Mouse (Mus musculus): ENCODE results near the gene Vmn1r3.
"Not testable (repeated sequence)": the region's sequence is repeated elsewhere in the genome, so short reads cannot be mapped to it uniquely, and the experiment has no call there.

Vmn1r3 gene

DNA sequence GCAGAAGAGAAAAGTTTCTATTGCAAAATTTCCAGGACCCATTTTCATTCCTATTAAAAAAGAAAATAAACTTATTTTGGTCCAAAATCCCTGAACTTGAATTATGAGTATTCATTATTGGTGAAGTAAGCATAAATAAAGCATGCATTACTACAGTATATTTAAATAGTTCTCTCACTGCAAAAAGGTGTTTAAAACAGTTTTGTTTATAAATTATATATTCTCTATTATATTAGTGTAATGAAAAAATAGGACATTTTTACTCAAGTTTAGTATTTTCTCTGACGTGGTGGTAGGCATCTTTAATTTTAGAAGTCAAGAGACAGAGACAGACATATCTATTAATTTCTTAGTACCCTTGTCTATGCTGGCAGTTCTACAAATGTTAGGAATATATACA is at the start of gene Vmn1r3:
Gene Vmn1r3, minus strand, starts transcription at position 101 of the 400 bp plus-strand sequence.
- not testable (repeated sequence) for DNase-seq

DNA sequence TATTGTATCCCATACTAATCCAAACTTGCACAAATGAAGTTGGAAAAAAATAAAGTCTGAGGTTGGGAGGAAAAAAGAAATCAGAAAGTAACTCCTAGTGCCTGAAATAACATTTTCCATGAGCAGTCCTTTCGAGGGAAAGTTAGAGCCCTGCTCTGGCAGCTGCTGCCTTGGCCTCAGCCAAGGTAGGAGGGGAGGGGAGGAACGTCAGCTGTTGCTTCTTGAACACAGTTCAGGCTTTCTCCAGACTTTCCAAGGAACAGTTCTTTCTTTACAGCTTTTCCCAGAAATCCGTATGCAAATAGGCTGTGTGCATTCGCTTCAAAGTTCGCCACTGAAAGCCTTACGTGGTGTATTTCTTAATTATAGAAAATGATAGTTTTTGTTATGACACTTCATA is 46.9 kb upstream of the Vmn1r3 start:
- no peak for DNase-seq

DNA sequence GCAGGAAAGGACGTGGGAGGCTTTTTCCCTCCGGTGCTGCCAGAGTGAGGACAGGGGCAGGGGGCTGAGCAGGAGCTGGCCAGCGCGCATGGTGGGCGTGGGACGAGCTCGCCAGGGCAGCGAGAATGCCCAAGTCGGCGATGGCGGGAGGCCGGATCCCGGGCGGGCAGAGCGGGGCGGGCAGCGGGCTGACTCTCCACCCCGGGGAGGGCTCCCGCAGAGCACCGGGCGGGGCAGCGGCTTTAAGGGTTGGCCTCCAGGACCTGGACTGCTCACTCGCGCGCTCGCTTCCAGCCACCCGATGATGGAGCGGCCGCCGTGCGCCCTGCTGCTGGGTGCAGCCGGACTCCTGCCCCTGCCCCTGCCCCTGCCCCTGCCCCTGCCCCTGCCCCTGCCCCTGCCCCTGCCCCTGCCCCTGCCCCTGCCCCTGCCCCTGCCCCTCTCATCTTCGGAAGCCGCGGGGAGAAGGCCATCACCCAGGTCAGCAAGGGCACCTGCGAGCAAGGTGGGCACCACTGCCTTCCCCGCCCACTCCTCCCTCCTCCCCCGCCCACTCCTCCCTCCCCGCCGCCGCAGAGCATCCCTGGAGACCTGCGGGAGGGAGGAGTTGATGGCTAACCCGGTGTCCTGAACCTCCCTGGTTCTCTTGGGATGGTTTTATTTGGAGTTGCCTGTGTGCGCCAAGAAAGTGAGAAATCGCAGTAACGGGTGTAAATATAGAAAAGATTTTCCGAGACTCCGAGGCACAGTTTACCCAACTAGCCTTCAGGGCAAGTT is 45.9 kb upstream of the Vmn1r3 start:
- DNase-seq = peak; percentile 44

DNA sequence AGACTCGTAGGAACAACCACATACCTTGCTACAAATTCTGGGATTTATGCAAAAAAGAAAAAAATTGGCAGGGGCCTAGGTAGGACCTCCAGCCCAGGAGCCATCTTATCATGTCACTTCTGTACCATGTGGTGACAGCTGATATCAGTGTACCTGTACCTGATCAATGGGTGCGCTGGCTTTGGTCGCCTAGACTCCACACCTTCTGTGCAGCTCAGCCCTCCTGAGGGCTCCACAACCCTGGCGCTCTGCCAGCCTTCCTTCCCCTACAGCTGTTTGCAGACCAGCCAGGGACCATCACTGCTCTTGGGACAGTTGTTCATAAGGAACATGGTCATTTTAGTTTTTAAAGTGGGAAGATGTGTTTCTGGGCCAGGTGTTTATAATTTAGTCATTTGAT is 44.4 kb upstream of the Vmn1r3 start:
- DNase-seq = peak; percentile 28

DNA sequence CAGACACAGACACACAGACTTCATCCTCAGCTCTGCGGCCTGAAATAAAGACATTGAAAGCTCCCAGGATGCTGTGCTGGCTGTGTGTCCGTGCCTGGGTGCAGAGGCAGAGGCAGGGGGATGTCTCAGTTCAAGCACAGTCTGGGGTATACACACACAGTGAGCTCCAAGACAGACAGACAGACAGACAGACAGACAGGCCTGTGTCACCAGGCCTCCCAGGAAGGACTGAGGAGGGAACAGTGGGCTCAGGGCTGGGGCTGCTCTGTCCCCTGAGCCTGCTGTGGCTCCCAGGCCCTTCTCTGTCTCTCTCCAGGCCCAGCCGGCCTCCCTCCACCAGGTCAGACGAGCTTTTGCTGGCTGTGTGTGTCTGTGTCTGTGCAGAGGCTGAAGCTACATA is 43.3 kb upstream of the Vmn1r3 start:
- DNase-seq = no peak

DNA sequence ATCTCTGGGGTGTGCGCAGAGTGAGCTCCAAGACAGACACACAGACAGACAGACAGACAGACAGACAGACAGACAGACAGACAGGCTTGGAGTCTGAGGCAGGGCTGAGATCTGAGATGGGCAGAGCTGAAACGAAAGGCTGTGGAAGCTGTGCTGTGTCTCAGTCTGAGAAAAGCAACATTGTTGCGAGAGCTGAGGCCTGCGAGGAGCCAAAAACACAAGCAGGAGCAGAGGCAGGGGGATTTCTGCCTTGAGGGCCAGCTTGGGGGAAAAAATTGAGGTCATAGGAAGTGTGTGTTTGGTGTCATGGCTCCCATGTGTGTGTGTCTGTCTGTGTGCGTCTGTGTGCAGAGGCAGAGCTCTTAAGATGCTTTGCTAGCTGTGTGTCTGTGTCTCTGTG is 42.6 kb upstream of the Vmn1r3 start:
- DNase-seq = no peak

DNA sequence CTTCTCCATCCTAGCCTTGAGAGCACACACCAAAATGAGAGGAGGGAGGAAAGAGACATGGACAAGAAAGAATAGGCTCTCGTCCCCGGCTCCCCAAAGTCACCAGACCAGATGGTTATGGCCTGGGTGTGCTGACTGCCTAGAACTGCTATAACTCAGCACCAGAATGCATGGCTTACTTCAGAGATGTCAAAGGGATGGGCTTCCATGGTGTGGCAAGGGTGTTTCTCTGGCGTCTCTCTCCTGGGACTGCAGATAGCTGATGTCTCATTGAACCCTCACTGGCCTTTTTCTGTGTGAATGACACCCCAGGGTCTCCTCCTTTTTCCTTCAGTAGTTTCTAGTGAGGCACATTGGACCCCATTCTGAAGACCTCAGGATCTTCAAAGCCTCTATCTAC is 41.3 kb upstream of the Vmn1r3 start:
- DNase-seq = no peak

DNA sequence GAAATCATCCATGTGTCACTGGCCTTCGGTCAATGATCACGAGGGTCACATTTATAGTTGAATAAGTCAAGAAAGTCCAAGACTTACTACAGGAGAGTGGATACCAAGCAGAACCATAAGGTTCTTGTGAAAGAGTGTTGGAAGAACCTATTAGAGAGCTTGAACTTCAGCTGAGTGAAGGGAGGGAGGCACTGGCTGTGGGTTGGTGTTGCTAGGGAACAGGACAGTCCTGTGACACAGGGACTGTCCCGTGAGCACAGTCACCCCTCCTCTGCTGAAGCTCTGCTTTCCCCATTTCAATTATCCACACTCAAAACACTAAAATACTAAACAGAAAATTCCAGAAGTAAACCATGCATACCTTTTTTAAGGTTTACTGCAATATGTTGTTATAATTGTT is 40.3 kb upstream of the Vmn1r3 start:
- DNase-seq = not testable (repeated sequence)

DNA sequence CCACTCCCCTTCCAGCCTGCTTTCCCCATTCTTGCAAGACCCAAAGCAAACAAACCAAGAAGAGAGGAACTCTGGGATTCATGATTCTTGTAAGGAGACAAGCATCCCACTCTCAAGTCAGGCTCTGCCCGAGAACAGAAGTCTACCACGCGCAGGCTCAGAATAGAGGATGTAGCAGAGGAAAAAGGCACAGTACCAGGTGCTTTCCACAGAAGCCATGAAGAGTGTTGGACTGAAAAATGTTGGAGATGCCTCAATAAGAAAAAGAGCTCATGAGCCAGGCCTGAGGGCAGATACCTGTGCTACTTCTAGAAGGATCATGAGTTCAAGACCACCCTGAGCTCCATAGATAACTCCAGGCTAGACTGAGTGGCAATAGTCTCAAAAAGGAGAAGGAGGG is 39.7 kb upstream of the Vmn1r3 start:
- not testable (repeated sequence) for DNase-seq

DNA sequence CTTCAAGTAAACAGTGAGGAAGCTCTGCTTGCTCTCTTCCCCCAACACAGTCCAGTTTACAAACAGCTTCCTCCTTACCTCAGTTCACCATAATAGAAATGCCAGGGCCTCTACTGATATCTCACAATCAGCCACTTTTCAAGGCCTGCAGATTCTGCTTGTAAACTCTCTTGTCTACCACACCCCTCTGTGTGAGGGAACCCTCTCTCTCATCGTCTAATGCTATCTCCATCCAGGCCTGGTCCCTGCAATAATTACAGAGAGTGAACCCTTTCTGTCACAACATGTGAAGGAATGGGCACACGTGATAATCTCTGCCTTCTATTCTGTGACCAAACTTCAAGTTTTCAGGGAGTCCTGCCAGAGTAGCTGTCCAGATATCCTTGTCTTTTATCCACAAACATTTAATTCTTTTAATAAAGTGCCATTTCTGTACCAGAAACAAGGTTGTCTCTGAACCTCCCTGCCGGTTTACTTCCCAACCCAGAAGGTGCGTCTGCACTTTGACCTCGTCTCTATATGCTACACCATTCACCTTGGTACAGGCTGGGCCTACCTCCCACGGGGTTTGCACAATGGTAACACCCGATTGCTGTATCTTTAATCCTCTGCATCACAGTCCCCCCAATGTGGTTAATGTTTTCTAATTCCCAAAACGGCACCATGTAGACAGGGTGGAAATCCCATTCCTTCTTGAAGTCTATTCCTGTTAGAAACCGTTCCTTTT is 38.5 kb upstream of the Vmn1r3 start:
- DNase-seq = not testable (repeated sequence)

DNA sequence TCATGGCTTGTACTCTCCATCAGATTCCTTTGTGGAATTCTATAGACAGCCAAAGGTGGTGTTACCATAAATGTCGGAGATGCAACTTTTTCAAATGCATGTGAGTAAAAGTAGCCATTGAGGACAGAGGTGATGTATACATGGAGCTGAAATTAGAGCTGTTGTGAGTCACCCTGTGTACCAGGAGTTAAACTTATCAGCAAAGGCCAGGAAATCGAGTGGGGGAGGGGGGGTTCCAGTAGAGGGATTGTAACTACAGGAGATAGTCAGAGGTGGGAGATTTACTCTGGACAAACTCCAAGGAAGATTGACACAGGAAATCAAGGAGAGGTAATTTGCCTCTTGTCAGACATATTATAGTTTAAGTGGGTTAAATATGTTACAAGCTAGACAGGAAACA is 31.2 kb upstream of the Vmn1r3 start:
- not testable (repeated sequence) for DNase-seq

DNA sequence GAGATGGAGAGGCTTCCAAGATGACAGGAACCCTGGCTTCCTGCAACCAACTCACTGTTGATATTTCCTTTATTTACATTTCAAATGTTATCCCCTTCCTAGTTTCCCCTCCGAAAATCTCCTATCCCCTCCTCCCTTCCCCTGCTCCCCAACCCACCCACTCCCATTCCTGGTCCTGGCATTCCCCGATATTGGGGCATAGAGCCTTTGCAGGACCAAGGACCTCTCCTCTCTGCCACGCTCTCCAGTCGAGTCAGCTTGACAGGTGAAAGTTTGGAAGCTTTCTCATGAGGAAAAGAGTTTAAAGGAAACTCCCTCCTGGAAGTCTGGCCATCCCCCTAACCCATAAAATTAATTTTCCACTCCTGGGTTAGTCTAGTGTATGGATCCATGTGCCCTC is 28.2 kb upstream of the Vmn1r3 start:
- not testable (repeated sequence) for DNase-seq

DNA sequence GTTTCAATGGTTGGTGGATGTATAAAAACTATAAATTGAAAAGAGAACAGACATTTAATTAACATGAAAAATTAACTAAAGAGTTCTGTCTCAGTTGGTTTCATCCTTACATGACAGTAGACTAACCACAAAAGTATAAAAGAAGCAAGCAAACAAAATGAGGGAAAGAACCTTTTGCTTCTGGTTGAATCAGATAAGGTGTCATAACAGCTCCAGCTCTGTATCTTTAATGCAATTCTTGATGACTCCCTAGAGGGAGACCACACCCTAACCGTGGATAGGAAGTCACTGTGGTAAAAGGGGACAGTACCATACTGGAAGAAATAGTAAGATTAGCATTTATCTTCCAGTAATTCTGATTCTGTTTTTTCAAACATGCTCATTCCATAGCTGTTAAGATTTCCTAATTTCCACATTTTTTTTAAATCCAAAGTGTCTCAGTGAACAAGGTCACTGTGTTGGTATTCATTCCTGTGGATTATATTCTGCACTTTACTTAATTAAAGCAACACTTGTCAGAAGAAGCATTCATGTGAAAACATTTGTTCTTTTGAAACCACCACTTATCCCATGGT is 24.6 kb upstream of the Vmn1r3 start:
- DNase-seq = not testable (repeated sequence)

DNA sequence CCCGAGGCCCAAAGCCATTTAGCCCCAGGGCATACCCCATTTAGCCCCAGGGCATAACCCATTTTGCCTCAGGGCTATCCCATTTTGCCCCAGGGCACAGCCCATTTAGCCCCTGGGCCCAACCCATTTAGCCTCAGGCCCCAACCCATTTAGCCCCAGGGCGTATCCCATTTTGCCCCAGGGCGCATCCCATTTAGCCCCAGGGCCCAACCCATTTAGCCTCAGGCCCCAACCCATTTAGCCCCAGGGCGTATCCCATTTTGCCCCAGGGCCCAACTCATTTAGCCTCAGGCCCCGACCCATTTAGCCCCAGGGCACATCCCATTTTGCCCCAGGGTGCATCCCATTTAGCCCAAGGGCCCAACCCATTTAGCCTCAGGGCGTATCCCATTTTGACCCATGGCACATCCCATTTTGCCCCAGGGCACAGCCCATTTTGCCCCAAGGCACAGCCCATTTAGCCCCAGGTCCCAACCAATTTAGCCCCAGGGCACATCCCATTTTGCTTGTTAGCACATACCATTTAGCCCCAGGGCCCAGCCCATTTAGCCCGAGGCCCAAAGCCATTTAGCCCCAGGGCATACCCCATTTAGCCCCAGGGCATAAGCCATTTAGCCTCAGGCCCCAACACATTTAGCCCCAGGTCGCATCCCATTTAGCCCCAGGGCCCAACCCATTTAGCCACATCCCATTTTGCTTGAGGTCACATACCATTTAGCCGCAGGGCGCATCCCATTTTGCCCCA is 8.2 kb downstream of the Vmn1r3 start:
- not testable (repeated sequence) for DNase-seq

DNA sequence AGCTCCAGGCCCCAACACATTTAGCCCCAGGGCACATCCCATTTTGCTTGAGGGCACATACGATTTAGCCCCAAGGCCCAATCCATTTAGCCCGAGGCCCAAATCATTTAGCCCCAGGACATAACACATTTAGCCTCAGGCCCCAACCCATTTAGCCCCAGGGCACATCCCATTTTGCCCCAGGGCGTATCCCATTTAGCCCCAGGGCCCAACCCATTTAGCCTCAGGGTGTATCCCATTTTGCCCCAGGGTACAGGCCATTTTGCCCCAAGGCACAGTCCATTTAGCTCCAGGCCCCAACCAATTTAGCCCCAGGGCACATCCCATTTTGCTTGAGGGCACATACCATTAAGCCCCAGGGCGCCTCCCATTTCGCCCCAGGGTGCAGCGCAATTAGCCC is 9.0 kb downstream of the Vmn1r3 start:
- DNase-seq = not testable (repeated sequence)

DNA sequence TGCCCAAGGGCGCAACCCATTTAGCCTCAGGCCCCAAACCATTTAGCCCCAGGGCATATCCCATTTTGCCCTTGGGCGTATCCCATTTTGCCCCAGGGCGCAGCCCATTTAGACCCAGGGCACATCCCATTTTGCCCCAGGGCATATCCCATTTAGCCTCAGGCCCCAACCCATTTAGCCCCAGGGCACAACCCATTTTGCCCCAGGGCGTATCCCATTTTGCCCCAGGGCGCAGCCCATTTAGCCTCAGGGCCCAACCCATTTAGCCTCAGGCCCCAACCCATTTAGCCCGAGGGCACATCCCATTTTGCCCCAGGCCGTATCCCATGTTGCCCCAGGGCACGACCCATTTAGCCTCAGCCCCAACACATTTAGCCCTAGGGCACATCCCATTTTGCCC is 9.4 kb downstream of the Vmn1r3 start:
- DNase-seq = not testable (repeated sequence)

DNA sequence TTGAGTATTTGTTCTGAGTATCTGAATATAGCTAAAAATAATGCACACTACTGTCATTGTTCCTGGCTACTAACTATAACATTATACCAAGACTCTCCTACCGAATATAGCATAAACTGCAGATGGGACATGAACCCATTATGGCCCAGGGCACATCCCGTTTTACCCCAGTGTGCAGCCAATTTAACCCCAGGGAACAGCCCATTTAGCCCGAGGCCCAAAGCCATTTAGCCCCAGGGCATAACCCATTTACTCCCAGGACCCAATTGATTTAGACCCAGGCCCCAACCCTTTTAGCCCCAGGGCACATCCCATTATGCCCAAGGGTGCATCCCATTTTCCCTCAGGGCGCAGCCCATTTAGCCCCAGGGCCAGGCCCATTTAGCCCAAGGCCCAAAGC is 10.6 kb downstream of the Vmn1r3 start:
- DNase-seq = not testable (repeated sequence)

DNA sequence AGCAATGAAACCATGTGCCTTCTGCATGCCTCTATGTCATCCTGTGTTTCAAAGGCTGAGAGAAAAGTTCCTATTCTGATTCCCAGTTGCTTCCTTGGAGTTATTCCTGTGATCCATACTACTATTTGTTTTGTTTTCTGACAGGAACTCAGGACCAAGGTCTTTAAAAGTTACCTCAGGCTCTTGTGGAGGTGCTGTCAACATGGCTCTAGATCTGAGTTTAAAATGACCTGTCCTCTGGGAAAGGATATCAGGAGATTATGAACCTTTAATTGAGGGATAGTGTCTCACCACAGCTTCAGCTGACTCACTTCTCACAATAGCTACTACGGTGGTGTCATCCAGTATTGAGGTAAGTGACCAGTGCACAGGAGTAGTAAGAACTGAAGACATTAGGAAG is 18.1 kb downstream of the Vmn1r3 start, which contains the start of gene Vmn1r2:
Gene Vmn1r2, plus strand, starts transcription at position 301 of the 400 bp plus-strand sequence.
- DNase-seq = not testable (repeated sequence)

DNA sequence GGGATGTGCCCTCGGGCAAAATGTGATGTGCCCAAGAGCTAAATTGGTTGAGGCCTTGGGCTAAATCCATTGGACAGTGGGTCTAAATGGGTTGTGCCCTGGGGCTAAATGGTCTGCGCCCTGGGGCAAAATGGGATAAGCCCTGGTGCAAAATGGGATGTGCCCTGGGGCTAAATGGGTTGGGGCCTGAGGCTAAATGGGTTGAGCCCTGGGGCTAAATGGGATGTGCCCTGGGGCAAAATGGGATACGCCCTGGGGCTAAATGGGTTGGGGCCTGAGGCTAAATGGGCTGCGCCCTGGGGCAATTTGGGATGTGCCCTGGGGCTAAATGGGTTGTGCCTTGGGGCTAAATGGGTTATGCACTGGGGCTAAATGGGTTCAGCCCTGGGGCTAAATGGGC is 20.1 kb downstream of the Vmn1r3 start:
- no peak for DNase-seq

DNA sequence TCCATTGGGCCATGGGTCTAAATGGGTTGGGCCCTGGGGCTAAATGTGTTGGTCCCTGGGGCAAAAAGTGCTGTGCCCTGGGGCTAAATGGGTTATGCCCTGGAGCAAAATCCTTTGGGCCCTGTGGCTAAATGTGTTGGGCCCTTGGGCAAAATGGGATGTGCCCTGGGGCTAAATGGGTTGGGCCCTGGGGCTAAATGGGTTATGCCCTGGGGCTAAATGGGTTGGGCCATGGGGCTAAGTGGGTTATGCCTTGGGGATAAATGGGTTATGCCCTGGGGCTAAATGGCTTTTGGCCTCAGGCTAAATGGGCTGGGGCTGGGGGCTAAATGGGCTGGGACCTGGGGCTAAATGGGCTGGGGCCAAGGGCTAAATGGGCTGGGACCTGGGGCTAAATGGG is 20.7 kb downstream of the Vmn1r3 start:
- DNase-seq = not testable (repeated sequence)

DNA sequence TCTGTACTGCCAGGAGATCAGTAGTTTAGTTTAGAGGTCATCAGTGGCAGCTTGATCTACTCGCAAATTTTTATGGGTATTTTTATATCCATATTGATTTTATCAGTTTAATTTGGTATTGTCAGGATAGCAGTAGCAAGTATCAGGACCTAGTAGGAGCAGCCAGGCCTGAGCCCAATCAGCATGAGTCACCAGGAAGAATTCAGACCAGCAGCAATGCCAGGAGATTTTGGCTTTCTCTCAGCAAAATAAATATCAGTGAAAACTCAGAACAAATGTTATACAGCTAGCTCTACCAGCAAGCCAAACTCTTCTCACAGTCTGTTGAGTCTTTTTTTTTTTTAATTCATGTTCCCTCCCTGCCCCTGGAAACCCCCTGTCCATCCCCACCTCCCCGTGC is 31.8 kb downstream of the Vmn1r3 start:
- not testable (repeated sequence) for DNase-seq

DNA sequence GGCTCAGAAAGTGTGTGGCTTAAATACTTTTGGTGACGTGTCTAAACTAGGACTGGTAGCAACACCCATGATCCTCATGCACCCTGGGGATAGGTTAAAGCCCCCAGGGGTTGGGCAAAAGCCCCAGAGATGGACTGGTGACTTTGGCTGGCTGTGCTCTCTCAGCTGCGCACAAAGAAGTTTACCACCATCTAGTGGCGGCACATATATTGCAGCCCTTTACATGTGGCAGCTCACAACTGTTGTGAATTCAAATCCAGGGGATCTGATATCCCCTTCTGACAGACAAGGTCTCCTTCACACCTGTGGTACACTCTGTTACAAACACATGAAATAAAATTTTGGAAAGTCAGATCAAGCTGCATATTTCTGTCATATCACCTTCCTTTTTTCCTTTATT is 37.2 kb downstream of the Vmn1r3 start:
- not testable (repeated sequence) for DNase-seq
